Mouse (Mus musculus): ENCODE data around the gene Nol7. TPM values are rescaled to one million over a fixed set of nuclear protein-coding genes. Genes with fewer than 3 reads are reported as not detected.

Gene Nol7
- polyA plus RNA-seq, 1 experiment from 2014 or later = 94.2 TPM

- H3K27me3 ChIP-seq (ENCODE audit: insufficient read depth, low read length) = no peaks in the 10 kb centered on the region
- no peak overlapping the region for H3K9ac ChIP-seq (replicated peaks)
- no peaks in the 10 kb centered on the region for H3K4me1 ChIP-seq (ENCODE audit: insufficient read depth)
- no peak overlapping the region for H3K4me3 ChIP-seq (ENCODE audit: low read depth, low read length)
- ATAC-seq (no peak), DNase-seq (no peak)
- no peak overlapping the region for H3K27ac ChIP-seq (ENCODE audit: low read depth)
- WGBS (ENCODE audit: insufficient replicate concordance) = 76% methylated on average over 10 of the region's 10 CpGs
- TF ChIP-seq CTCF (IDR thresholded peaks at IDR 0.05; ENCODE audit: low read depth) (no peak), EP300 (IDR thresholded peaks at IDR 0.05; ENCODE audit: low read depth) (no peak)
- no peak overlapping the region for H3K4me2 ChIP-seq (ENCODE audit: low read depth, low read length)
- peaks cover 18% of the 10 kb centered on the region for H3K36me3 ChIP-seq (replicated peaks; ENCODE audit: insufficient read depth, low read length)
- H3K9me3 ChIP-seq (ENCODE audit: low read length) = no peaks in the 10 kb centered on the region
Measured at GRCm38 (mm10) chr13:43374205-43374604, 24.0 kb upstream of the Nol7 start.

- WGBS (ENCODE audit: insufficient replicate concordance) = 40% methylated on average over 2 of the region's 2 CpGs
- Histone ChIP-seq H3K4me2 (ENCODE audit: low read depth, low read length) (no peak overlapping the region), H3K36me3 (replicated peaks; ENCODE audit: insufficient read depth, low read length) (peaks cover 18% of the 10 kb centered on the region), H3K27me3 (ENCODE audit: insufficient read depth, low read length) (no peaks in the 10 kb centered on the region), H3K4me1 (ENCODE audit: insufficient read depth) (no peaks in the 10 kb centered on the region), H3K9me3 (ENCODE audit: low read length) (no peaks in the 10 kb centered on the region), H3K4me3 (ENCODE audit: low read depth, low read length) (no peak overlapping the region), H3K9ac (replicated peaks) (no peak overlapping the region), H3K27ac (ENCODE audit: low read depth) (no peak overlapping the region)
- TF ChIP-seq EP300 (IDR thresholded peaks at IDR 0.05; ENCODE audit: low read depth) (no peak), CTCF (IDR thresholded peaks at IDR 0.05; ENCODE audit: low read depth) (no peak)
- ATAC-seq (0 out of 2 replicates have a peak, but pooled peaks have one; percentile 23), DNase-seq (no peak)
Measured at GRCm38 (mm10) chr13:43374918-43375432, 23.2 kb upstream of the Nol7 start.

- no peak overlapping the region for H3K27ac ChIP-seq (ENCODE audit: low read depth)
- no peaks in the 10 kb centered on the region for H3K4me1 ChIP-seq (ENCODE audit: insufficient read depth)
- no peaks in the 10 kb centered on the region for H3K9me3 ChIP-seq (ENCODE audit: low read length)
- ATAC-seq (no peak), DNase-seq (no peak)
- TF ChIP-seq CTCF (IDR thresholded peaks at IDR 0.05; ENCODE audit: low read depth) = no peak
- TF ChIP-seq EP300 (IDR thresholded peaks at IDR 0.05; ENCODE audit: low read depth) = no peak
- WGBS (ENCODE audit: insufficient replicate concordance) = 62% methylated on average over 3 of the region's 3 CpGs
- peaks cover 9% of the 10 kb centered on the region; the same call in 1 of the 2 replicates for H3K36me3 ChIP-seq (replicated peaks; ENCODE audit: insufficient read depth, low read length)
- H3K27me3 ChIP-seq (ENCODE audit: insufficient read depth, low read length) = no peaks in the 10 kb centered on the region
- H3K4me3 ChIP-seq (ENCODE audit: low read depth, low read length) = no peak overlapping the region
- H3K9ac ChIP-seq (replicated peaks) = no peak overlapping the region
- H3K4me2 ChIP-seq (ENCODE audit: low read depth, low read length) = no peak overlapping the region
Measured at GRCm38 (mm10) chr13:43379989-43380388, 18.2 kb upstream of the Nol7 start.

- 87% methylated on average over 10 of the region's 10 CpGs for WGBS (ENCODE audit: insufficient replicate concordance)
- Histone ChIP-seq H3K36me3 (replicated peaks; ENCODE audit: insufficient read depth, low read length) (no peaks in the 10 kb centered on the region; the same call in 1 of the 2 replicates), H3K27ac (ENCODE audit: low read depth) (no peak overlapping the region), H3K4me3 (ENCODE audit: low read depth, low read length) (no peak overlapping the region), H3K4me1 (ENCODE audit: insufficient read depth) (no peaks in the 10 kb centered on the region), H3K4me2 (ENCODE audit: low read depth, low read length) (no peak overlapping the region), H3K9me3 (ENCODE audit: low read length) (0 out of 2 replicates have a peak, but pooled peaks cover 3% of the 10 kb centered on the region), H3K27me3 (ENCODE audit: insufficient read depth, low read length) (no peaks in the 10 kb centered on the region), H3K9ac (replicated peaks) (no peak overlapping the region)
- TF ChIP-seq EP300 (IDR thresholded peaks at IDR 0.05; ENCODE audit: low read depth) = no peak
- TF ChIP-seq CTCF (IDR thresholded peaks at IDR 0.05; ENCODE audit: low read depth) = no peak
- DNase-seq = no peak
- ATAC-seq = no peak
Measured at GRCm38 (mm10) chr13:43385321-43385720, 12.9 kb upstream of the Nol7 start.

GRCm38 (mm10) chr13:43397700-43398296 lies 392 bp upstream of the Nol7 start:
- no peaks in the 10 kb centered on the region for H3K27me3 ChIP-seq (ENCODE audit: insufficient read depth, low read length)
- TF ChIP-seq EP300 (IDR thresholded peaks at IDR 0.05; ENCODE audit: low read depth) (no peak), CTCF (IDR thresholded peaks at IDR 0.05; ENCODE audit: low read depth) (no peak)
- H3K4me2 ChIP-seq (ENCODE audit: low read depth, low read length) = no peak overlapping the region; the same call in 1 of the 2 replicates
- H3K27ac ChIP-seq (ENCODE audit: low read depth) = peak overlapping the region; percentile 93; the same call in 1 of the 2 replicates
- ATAC-seq (no peak), DNase-seq (no peak)
- peak overlapping the region; percentile 79 for H3K4me3 ChIP-seq (ENCODE audit: low read depth, low read length)
- no peak overlapping the region; the same call in 1 of the 2 replicates for H3K9ac ChIP-seq (replicated peaks)
- peaks cover 29% of the 10 kb centered on the region for H3K36me3 ChIP-seq (replicated peaks; ENCODE audit: insufficient read depth, low read length)
- peaks cover 6% of the 10 kb centered on the region for H3K4me1 ChIP-seq (ENCODE audit: insufficient read depth)
- no peaks in the 10 kb centered on the region; the same call in 1 of the 2 replicates for H3K9me3 ChIP-seq (ENCODE audit: low read length)
- WGBS (ENCODE audit: insufficient replicate concordance) = 55% methylated on average over 13 of the region's 17 CpGs

- Histone ChIP-seq H3K4me1 (ENCODE audit: insufficient read depth) (peaks cover 6% of the 10 kb centered on the region), H3K27me3 (ENCODE audit: insufficient read depth, low read length) (no peaks in the 10 kb centered on the region), H3K4me2 (ENCODE audit: low read depth, low read length) (peak overlapping the region; percentile 88), H3K27ac (ENCODE audit: low read depth) (peak overlapping the region; percentile 1; the same call in 1 of the 2 replicates), H3K9me3 (ENCODE audit: low read length) (no peaks in the 10 kb centered on the region; the same call in 1 of the 2 replicates), H3K36me3 (replicated peaks; ENCODE audit: insufficient read depth, low read length) (peaks cover 43% of the 10 kb centered on the region), H3K4me3 (ENCODE audit: low read depth, low read length) (peak overlapping the region; percentile 79; the same call in 1 of the 2 replicates), H3K9ac (replicated peaks) (no peak overlapping the region)
- no peak for DNase-seq
- WGBS (ENCODE audit: insufficient replicate concordance) = 61% methylated on average over 5 of the region's 5 CpGs
- no peak for TF ChIP-seq CTCF (IDR thresholded peaks at IDR 0.05; ENCODE audit: low read depth)
- TF ChIP-seq EP300 (IDR thresholded peaks at IDR 0.05; ENCODE audit: low read depth) = no peak
- ATAC-seq = no peak
Measured at GRCm38 (mm10) chr13:43399576-43399975, 1.4 kb downstream of the Nol7 start.
